Mouse (Mus musculus) liver, embryonic 15.5 days (tissue): ENCODE measurements around the gene Wdr89. TPM values are rescaled to one million over a fixed set of nuclear protein-coding genes. Genes with fewer than 3 reads are reported as not detected.

Experiments used
- ATAC-seq: fragments of 200-750 bp; cut with Nextera tagmentation; 2 replicates; pipeline ENCODE4 v1.8.0; 2017; ENCODE audit warnings: moderate number of reproducible peaks, mild to moderate bottlenecking, moderate library complexity; ENCODE audit not compliant: insufficient read depth
- H3K27ac ChIP-seq: fragments of 300-500 bp; sonication (generic); replicated peaks from 2 replicates; pipeline ENCODE4 v1.5.1; 2015; ENCODE audit warnings: mild to moderate bottlenecking, inconsistent platforms
- H3K27me3 ChIP-seq: fragments of 300-500 bp; sonication (generic); 2 replicates; pipeline ENCODE4 v1.6.1; 2015; ENCODE audit warnings: mild to moderate bottlenecking, inconsistent platforms
- H3K36me3 ChIP-seq: fragments of 300-500 bp; sonication (generic); replicated peaks from 2 replicates; pipeline ENCODE4 v1.6.1; 2015; ENCODE audit warnings: moderate library complexity, mild to moderate bottlenecking, inconsistent platforms
- H3K4me1 ChIP-seq: fragments of 300-500 bp; sonication (generic); replicated peaks from 2 replicates; pipeline ENCODE4 v1.6.1; 2015; ENCODE audit warnings: inconsistent platforms
- H3K4me2 ChIP-seq: fragments of 300-500 bp; sonication (generic); 2 replicates; pipeline ENCODE4 v1.6.1; 2015; ENCODE audit warnings: moderate library complexity, mild to moderate bottlenecking, inconsistent platforms
- H3K4me3 ChIP-seq: fragments of 300-500 bp; sonication (generic); replicated peaks from 2 replicates; pipeline ENCODE4 v1.5.1; 2015; ENCODE audit warnings: mild to moderate bottlenecking, inconsistent platforms
- H3K9ac ChIP-seq: fragments of 300-500 bp; sonication (generic); 2 replicates; pipeline ENCODE4 v1.6.1; 2015; ENCODE audit warnings: moderate library complexity, mild to moderate bottlenecking, inconsistent platforms
- H3K9me3 ChIP-seq: fragments of 300-500 bp; sonication (generic); replicated peaks from 2 replicates; pipeline ENCODE4 v1.6.1; 2016; ENCODE audit warnings: inconsistent platforms
- WGBS: fragments of 180-500 bp; shearing (Covaris S2); methylation state at CpG from one replicate; pipeline ENCODE4 v1.1.7; 2015; ENCODE audit warnings: mixed read lengths; ENCODE audit not compliant: insufficient replicate concordance; 5-methylcytosine and 5-hydroxymethylcytosine counted together
- polyA plus RNA-seq: library from polyadenylated mRNA; unstranded; fragments of >200 nt; fragmentation: Nextera tagmentation; extraction: Ambion mirVana; gene quantifications from 2 replicates; pipeline ENCODE4 v1.2.1, GENCODE M21; 2015

The Wdr89 gene
- polyA plus RNA-seq, 1 experiment from 2014 or later, result 3.6 TPM

DNA sequence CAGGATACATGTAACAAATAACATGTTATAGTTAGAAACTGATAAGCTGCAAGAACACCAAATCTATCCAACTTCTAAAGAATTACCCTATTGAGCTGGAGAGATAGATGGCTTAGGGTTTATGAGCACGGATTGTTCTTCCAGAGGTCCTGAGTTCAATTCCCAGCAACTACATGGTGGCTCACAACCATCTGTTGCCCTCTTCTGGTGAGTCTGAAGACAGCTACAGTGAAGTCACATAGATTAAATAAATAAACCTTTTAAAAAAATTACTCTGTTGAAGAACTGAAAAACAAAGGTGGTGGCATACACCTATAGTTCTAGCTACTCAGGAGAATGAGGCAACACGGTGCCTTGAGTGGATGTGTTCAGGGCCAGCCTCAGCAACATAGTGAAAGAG is 21.7 kb downstream of the Wdr89 start:
- Histone ChIP-seq H3K9ac (no peak overlapping the region), H3K27me3 (no peaks in the 10 kb centered on the region), H3K27ac (no peak overlapping the region), H3K9me3 (no peaks in the 10 kb centered on the region), H3K4me2 (no peak overlapping the region), H3K4me3 (no peak overlapping the region), H3K4me1 (no peaks in the 10 kb centered on the region), H3K36me3 (no peaks in the 10 kb centered on the region)
- no peak for ATAC-seq
- 66% methylated on average over 2 of the region's 2 CpGs for WGBS

DNA sequence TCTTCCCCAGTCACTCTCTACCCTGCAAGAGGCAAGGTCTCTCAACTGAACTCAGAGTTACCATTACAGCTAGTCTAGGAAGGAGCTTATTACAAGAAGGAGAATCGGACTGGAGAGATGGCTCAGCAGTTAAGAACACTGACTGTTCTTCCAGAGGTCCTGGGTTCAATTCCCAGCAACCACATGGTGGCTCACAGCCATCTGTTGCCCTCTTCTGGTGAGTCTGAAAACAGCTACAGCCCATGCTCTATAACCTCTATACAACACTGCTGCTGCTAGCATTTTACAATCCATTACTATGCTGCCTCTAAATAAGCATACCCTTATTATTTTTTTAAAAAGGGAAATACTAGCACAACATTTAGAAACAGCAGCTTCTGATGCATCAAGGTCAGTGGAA is 23.6 kb downstream of the Wdr89 start:
- WGBS, result 74% methylated on average over 1 of the region's 1 CpGs
- no peak for ATAC-seq
- H3K36me3 ChIP-seq, result no peaks in the 10 kb centered on the region
- H3K4me1 ChIP-seq, result no peaks in the 10 kb centered on the region
- no peak overlapping the region for H3K4me3 ChIP-seq
- H3K4me2 ChIP-seq, result no peak overlapping the region
- H3K9me3 ChIP-seq, result no peaks in the 10 kb centered on the region
- H3K27me3 ChIP-seq, result no peaks in the 10 kb centered on the region
- no peak overlapping the region for H3K9ac ChIP-seq
- no peak overlapping the region for H3K27ac ChIP-seq

DNA sequence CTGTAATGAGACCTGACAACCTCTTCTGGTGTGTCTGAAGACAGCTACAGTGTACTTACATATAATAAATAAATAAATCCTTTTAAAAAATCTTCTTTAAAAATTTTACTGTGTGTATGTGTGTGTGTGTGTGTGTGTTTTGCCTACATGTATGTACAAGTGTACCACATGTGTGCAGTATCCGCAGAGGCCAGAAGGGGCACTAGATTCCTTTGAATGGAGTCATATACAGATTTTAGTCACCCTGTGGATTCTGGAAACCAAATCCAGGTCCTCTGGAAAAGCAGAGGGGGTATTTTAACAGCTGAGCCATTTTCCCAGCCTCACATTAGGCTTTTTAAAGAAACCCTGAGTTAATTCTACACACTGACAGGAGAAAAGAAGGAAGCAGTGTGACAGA is 27.6 kb downstream of the Wdr89 start:
- Histone ChIP-seq H3K4me2 (no peak overlapping the region), H3K4me1 (peaks cover 9% of the 10 kb centered on the region), H3K9me3 (no peaks in the 10 kb centered on the region), H3K9ac (no peak overlapping the region), H3K27ac (no peak overlapping the region), H3K27me3 (no peaks in the 10 kb centered on the region), H3K4me3 (no peak overlapping the region), H3K36me3 (no peaks in the 10 kb centered on the region)
- no peak for ATAC-seq
- WGBS, result 89% methylated on average over 1 of the region's 1 CpGs

DNA sequence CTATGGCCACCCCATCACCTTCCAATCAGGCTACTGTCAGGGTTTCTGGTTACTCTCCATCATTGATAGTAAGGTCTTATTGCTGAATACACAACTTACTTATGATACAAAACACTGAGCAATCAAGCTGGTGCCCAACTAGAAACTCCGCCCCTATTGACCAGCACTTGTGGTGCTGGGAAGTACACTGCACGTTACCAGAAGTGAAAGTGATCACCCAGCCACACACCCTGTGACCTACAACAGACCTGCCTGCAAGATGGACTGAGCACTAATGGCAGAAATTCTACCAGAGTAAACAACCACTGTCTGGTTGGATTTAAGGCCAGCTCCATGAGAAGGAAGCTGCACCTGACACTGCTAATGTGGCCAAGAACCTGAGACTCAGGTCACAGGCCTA is 31.0 kb downstream of the Wdr89 start:
- Histone ChIP-seq H3K9me3 (no peaks in the 10 kb centered on the region), H3K4me3 (no peak overlapping the region), H3K4me1 (peaks cover 9% of the 10 kb centered on the region), H3K36me3 (no peaks in the 10 kb centered on the region), H3K27me3 (no peaks in the 10 kb centered on the region), H3K9ac (no peak overlapping the region), H3K4me2 (no peak overlapping the region), H3K27ac (no peak overlapping the region)
- WGBS, result 65% methylated on average over 2 of the region's 2 CpGs
- ATAC-seq, result no peak

DNA sequence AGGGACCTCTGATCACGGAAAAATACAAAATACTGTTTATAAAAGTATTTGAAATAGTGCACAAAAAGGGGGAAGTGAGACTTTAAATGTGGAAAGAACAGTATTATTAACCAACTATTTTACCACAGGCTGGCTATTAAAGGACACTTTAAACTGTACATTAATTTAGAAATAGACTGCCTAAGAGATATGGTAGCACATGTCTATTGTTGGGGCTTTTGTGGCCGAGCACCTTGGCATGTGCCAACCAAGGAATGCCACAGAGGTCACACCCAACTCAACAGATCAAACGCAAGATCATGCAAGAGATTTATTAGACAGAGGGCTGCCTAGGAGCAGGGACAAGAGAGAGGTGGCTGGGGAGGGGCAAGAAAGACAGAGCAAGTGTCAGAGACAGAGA is 32.2 kb downstream of the Wdr89 start:
- H3K4me1 ChIP-seq, result peaks cover 9% of the 10 kb centered on the region
- no peak overlapping the region for H3K9ac ChIP-seq
- WGBS, result 53% methylated on average over 3 of the region's 3 CpGs
- no peak for ATAC-seq
- H3K27me3 ChIP-seq, result no peaks in the 10 kb centered on the region
- H3K27ac ChIP-seq, result no peak overlapping the region
- H3K4me3 ChIP-seq, result no peak overlapping the region
- no peaks in the 10 kb centered on the region for H3K9me3 ChIP-seq
- no peak overlapping the region for H3K4me2 ChIP-seq
- no peaks in the 10 kb centered on the region for H3K36me3 ChIP-seq

DNA sequence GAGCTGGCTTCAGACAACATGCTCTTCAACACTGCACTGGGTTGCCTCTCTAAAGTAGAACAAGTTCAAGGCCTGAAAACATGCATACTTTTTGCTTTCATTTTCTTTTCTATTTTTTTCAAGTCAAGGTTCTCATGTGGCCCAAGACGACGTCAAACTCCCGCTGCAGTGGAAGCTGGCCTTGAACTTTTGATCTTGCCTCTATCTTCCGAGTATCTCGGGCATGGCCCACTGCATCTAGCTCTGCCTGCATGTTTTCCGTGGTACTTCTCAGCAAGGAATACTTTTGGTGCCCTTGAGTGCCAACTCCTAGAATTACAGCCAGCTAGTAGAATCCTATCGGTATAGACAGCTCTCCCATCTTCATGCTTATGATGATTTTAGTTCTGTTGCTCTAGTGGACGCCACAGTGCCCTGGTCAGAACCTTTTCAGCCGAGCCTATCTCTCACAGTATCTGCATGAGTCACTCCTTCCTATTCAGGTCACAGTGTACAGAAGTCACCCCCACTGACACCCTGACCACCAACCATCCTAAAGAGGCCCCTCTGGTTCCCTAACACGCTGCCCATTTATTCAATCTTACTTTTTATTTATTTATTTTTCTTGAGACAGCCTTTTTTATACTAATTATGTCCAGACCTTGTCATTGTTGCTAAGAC is 33.4 kb downstream of the Wdr89 start:
- 68% methylated on average over 10 of the region's 10 CpGs for WGBS
- H3K9ac ChIP-seq, result no peak overlapping the region
- ATAC-seq, result no peak
- peaks cover 9% of the 10 kb centered on the region for H3K4me1 ChIP-seq
- no peaks in the 10 kb centered on the region for H3K36me3 ChIP-seq
- no peak overlapping the region for H3K4me2 ChIP-seq
- H3K4me3 ChIP-seq, result no peak overlapping the region
- H3K27ac ChIP-seq, result no peak overlapping the region
- no peaks in the 10 kb centered on the region for H3K27me3 ChIP-seq
- no peaks in the 10 kb centered on the region for H3K9me3 ChIP-seq

DNA sequence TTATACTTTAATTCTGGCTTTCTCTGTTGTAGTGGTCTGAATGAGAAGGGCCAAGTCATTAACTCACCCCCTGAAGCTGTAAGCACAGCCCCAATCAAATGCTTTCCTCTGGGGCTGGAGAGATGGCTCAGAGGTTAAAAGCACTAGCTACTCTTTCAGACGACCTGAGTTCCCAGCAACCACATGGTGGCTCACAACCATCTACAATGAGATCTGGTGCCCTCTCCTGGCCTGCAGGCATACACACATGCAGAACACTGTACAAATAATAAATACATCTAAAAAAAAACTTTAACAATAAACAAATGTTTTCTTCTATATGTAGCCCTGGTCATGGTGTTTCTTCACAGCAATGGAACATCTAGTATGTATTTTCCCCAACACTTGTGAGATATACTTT is 39.7 kb downstream of the Wdr89 start:
- Histone ChIP-seq H3K27me3 (no peaks in the 10 kb centered on the region), H3K9ac (no peak overlapping the region), H3K27ac (no peak overlapping the region), H3K4me3 (no peak overlapping the region), H3K36me3 (no peaks in the 10 kb centered on the region), H3K4me1 (no peaks in the 10 kb centered on the region), H3K4me2 (no peak overlapping the region), H3K9me3 (no peaks in the 10 kb centered on the region)
- no peak for ATAC-seq
- WGBS, result 43% methylated on average over 1 of the region's 1 CpGs

DNA sequence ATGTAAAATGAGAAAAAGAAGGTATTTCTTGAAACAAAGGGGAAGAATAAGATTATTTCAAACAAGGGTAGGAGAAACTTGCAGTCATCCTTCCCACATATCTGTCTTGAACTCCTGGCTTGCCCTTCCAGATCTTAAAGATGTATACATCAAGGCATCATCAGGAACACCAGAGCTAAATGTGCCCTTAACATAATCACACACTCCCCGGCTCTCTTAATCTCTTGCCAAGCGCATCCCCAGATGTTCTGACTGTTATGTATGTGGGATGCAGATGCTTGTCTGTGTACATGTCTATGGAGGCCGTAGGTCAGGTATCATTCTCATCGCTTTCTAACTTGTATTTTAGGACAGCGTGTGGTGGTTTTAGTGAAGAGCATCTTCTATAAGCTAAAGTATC is 46.0 kb downstream of the Wdr89 start:
- 62% methylated on average over 5 of the region's 5 CpGs for WGBS
- no peak overlapping the region for H3K4me2 ChIP-seq
- no peaks in the 10 kb centered on the region for H3K36me3 ChIP-seq
- no peak overlapping the region for H3K9ac ChIP-seq
- no peak overlapping the region for H3K4me3 ChIP-seq
- H3K4me1 ChIP-seq, result peaks cover 14% of the 10 kb centered on the region
- peak; percentile 54 for ATAC-seq
- H3K9me3 ChIP-seq, result no peaks in the 10 kb centered on the region
- no peaks in the 10 kb centered on the region for H3K27me3 ChIP-seq
- no peak overlapping the region for H3K27ac ChIP-seq

DNA sequence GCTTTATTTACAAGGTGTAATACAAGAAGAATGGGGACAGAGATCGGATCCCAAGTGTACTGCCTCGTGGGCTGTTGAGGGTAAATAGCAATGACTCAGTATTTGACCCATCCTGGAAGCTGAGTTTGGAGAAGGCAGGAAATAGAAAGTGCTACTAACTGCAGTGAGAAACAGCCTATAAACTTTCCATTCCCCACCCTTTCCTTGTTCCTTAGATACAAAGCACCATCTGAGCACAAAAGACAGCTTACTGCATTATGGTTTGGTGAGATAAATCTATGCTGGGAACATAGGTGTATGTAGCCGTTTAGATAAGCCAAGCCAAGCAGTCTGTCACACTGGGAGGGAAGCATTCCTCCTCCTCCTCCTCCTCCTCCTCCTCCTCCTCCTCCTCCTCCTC is 46.5 kb downstream of the Wdr89 start:
- Histone ChIP-seq H3K27me3 (no peaks in the 10 kb centered on the region), H3K9ac (no peak overlapping the region), H3K9me3 (no peaks in the 10 kb centered on the region), H3K4me2 (peak overlapping the region; percentile 5; the same call in 1 of the 2 replicates), H3K27ac (no peak overlapping the region), H3K4me3 (no peak overlapping the region), H3K4me1 (peaks cover 14% of the 10 kb centered on the region), H3K36me3 (no peaks in the 10 kb centered on the region)
- 35% methylated on average over 3 of the region's 3 CpGs for WGBS
- ATAC-seq, result peak; percentile 81

DNA sequence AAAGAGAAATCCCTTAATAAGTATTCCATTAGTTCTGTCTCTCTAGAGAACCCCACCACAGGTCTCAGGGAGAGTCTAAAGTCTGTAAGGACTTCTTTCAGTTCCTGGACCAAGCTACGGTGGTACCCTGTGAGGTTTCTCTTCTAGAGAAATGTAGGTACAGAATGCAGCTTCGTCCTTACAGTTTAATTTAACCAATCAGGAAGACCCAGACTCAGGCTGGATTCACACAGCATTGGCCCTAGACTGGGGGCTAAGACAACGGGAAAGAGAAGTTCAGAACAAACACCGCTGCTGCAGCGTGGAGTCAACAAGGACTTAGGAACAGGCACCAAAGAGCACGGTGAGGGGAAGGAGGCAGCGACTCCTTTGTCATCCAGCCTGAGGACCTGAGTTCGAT is 52.5 kb downstream of the Wdr89 start:
- Histone ChIP-seq H3K4me3 (no peak overlapping the region), H3K27me3 (peaks cover 25% of the 10 kb centered on the region), H3K9me3 (no peaks in the 10 kb centered on the region), H3K4me1 (no peaks in the 10 kb centered on the region; the same call in 1 of the 2 replicates), H3K27ac (no peak overlapping the region), H3K9ac (no peak overlapping the region), H3K4me2 (no peak overlapping the region), H3K36me3 (no peaks in the 10 kb centered on the region)
- 47% methylated on average over 8 of the region's 8 CpGs for WGBS
- ATAC-seq, result no peak

DNA sequence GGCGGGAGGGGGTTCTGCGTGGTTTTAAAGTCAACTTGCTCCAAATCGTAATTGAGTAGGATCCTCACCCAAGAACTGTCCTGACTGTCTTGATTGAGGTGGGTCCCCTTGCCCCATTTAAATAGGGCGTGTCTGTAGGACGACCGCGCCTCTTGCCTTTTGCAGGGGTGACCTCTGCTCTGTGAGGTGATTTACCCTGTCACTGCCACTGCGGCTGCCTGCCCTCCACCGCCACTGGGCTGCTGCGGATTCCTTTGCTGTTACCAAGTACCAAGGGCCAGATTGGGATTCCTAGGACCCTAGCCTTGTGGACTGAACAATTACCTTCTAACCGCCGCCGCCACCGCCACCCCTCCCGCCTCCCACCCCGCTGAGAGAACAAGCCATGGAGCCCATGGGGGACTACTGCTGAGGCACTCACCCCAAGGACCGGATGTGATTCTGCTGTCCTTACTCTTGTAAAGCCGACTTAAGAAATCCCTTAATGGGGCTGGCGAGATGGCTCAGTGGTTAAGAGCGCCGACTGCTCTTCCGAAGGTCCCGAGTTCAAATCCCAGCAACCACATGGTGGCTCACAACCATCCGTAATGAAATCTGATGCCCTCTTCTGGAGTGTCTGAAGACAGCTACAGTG is 53.1 kb downstream of the Wdr89 start:
- no peak for ATAC-seq
- H3K9ac ChIP-seq, result no peak overlapping the region
- 10% methylated on average over 23 of the region's 24 CpGs for WGBS

DNA sequence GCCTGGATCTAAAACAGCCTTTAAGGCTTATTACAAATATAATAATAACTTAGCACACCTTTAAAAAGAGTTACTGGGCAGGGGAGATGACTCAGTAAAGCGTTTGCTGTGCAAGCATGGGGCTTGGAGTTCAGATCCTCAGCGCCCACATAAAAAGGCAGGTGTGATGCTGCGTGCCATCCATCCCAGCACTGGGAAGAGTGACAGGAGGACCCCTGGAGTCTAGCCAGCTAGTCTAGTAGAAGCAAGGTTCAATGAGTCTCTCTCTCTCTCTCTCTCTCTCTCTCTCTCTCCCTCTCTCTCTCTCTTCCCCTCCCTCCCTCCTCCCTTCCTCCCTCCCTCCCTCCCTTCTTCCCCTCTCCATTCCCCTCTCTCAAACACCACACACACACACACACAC is 53.8 kb downstream of the Wdr89 start:
- Histone ChIP-seq H3K27me3 (peaks cover 25% of the 10 kb centered on the region), H3K4me3 (no peak overlapping the region), H3K4me2 (no peak overlapping the region), H3K4me1 (no peaks in the 10 kb centered on the region; the same call in 1 of the 2 replicates), H3K27ac (no peak overlapping the region), H3K36me3 (no peaks in the 10 kb centered on the region), H3K9ac (no peak overlapping the region), H3K9me3 (no peaks in the 10 kb centered on the region)
- 53% methylated on average over 3 of the region's 3 CpGs for WGBS
- ATAC-seq, result no peak

More for the DNA sequence above, 53.1 kb downstream of the Wdr89 start:
- Histone ChIP-seq H3K27ac (no peak overlapping the region), H3K4me2 (peak overlapping the region; percentile 53), H3K36me3 (no peaks in the 10 kb centered on the region), H3K27me3 (peaks cover 25% of the 10 kb centered on the region), H3K4me3 (peak overlapping the region; percentile 20), H3K4me1 (no peaks in the 10 kb centered on the region; the same call in 1 of the 2 replicates), H3K9me3 (no peaks in the 10 kb centered on the region)
